Mouse (Mus musculus): ENCODE measurements around the gene Trio. TPM values are rescaled to one million over a fixed set of nuclear protein-coding genes. Genes with fewer than 3 reads are reported as not detected.

Trio gene
- polyA plus RNA-seq, 1 experiment from 2014 or later = 38.1 TPM

GRCm38 (mm10) chr15:27783541-27784125, 242.0 kb downstream of the Trio start:
- Histone ChIP-seq H3K9ac (ENCODE audit: low read length) (peak overlapping the region; percentile 29), H3K4me3 (ENCODE audit: low read depth, low read length) (no peak overlapping the region), H3K27me3 (replicated peaks; ENCODE audit: control insufficient read depth, insufficient read depth, low read length) (no peaks in the 10 kb centered on the region), H3K27ac (ENCODE audit: low read depth, low read length) (peak overlapping the region; percentile 84), H3K4me1 (ENCODE audit: control insufficient read depth, insufficient read depth, low read length) (peaks cover 73% of the 10 kb centered on the region), H3K9me3 (replicated peaks; ENCODE audit: control insufficient read depth, low read length) (no peaks in the 10 kb centered on the region), H3K36me3 (ENCODE audit: control insufficient read depth, insufficient read depth, low read length) (no peaks in the 10 kb centered on the region), H3K4me2 (ENCODE audit: low read length) (0 out of 2 replicates have a peak overlapping the region, but pooled peaks have one; percentile 2)
- 11% methylated on average over 12 of the region's 12 CpGs for WGBS
- DNase-seq (ENCODE audit: low spot score) = peak; percentile 80
- peak; percentile 43 for ATAC-seq

- no peak overlapping the region for H3K4me3 ChIP-seq (ENCODE audit: low read depth, low read length)
- DNase-seq (ENCODE audit: low spot score) (no peak), ATAC-seq (no peak)
- H3K27me3 ChIP-seq (replicated peaks; ENCODE audit: control insufficient read depth, insufficient read depth, low read length) = no peaks in the 10 kb centered on the region
- WGBS = 9% methylated on average over 8 of the region's 8 CpGs
- H3K9ac ChIP-seq (ENCODE audit: low read length) = peak overlapping the region; percentile 29
- no peaks in the 10 kb centered on the region for H3K36me3 ChIP-seq (ENCODE audit: control insufficient read depth, insufficient read depth, low read length)
- peaks cover 73% of the 10 kb centered on the region for H3K4me1 ChIP-seq (ENCODE audit: control insufficient read depth, insufficient read depth, low read length)
- peak overlapping the region; percentile 2; the same call in 1 of the 2 replicates for H3K4me2 ChIP-seq (ENCODE audit: low read length)
- H3K9me3 ChIP-seq (replicated peaks; ENCODE audit: control insufficient read depth, low read length) = no peaks in the 10 kb centered on the region
- H3K27ac ChIP-seq (ENCODE audit: low read depth, low read length) = peak overlapping the region; percentile 84
Observed at GRCm38 (mm10) chr15:27783092-27783491, 242.6 kb downstream of the Trio start.

- no peak overlapping the region for H3K4me3 ChIP-seq (ENCODE audit: low read depth, low read length)
- no peaks in the 10 kb centered on the region for H3K9me3 ChIP-seq (replicated peaks; ENCODE audit: control insufficient read depth, low read length)
- H3K36me3 ChIP-seq (ENCODE audit: control insufficient read depth, insufficient read depth, low read length) = no peaks in the 10 kb centered on the region
- DNase-seq (ENCODE audit: low spot score) (peak; percentile 68), ATAC-seq (peak; percentile 47)
- H3K27ac ChIP-seq (ENCODE audit: low read depth, low read length) = peak overlapping the region; percentile 84
- H3K4me1 ChIP-seq (ENCODE audit: control insufficient read depth, insufficient read depth, low read length) = peaks cover 73% of the 10 kb centered on the region
- H3K27me3 ChIP-seq (replicated peaks; ENCODE audit: control insufficient read depth, insufficient read depth, low read length) = no peaks in the 10 kb centered on the region
- WGBS = 22% methylated on average over 15 of the region's 15 CpGs
- peak overlapping the region; percentile 29; the same call in 1 of the 2 replicates for H3K9ac ChIP-seq (ENCODE audit: low read length)
- H3K4me2 ChIP-seq (ENCODE audit: low read length) = 0 out of 2 replicates have a peak overlapping the region, but pooled peaks have one; percentile 4
Observed at GRCm38 (mm10) chr15:27782383-27783036, 243.1 kb downstream of the Trio start.

GRCm38 (mm10) chr15:27779827-27780226, 245.8 kb downstream of the Trio start:
- peak overlapping the region; percentile 74 for H3K27ac ChIP-seq (ENCODE audit: low read depth, low read length)
- 14% methylated on average over 10 of the region's 10 CpGs for WGBS
- H3K27me3 ChIP-seq (replicated peaks; ENCODE audit: control insufficient read depth, insufficient read depth, low read length) = no peaks in the 10 kb centered on the region
- 0 out of 2 replicates have a peak overlapping the region, but pooled peaks have one; percentile 35 for H3K9ac ChIP-seq (ENCODE audit: low read length)
- no peaks in the 10 kb centered on the region for H3K36me3 ChIP-seq (ENCODE audit: control insufficient read depth, insufficient read depth, low read length)
- no peaks in the 10 kb centered on the region for H3K9me3 ChIP-seq (replicated peaks; ENCODE audit: control insufficient read depth, low read length)
- H3K4me2 ChIP-seq (ENCODE audit: low read length) = no peak overlapping the region
- DNase-seq (ENCODE audit: low spot score) (no peak), ATAC-seq (peak; percentile 9; the same call in 1 of the 2 replicates)
- no peak overlapping the region for H3K4me3 ChIP-seq (ENCODE audit: low read depth, low read length)
- peaks cover 62% of the 10 kb centered on the region for H3K4me1 ChIP-seq (ENCODE audit: control insufficient read depth, insufficient read depth, low read length)

GRCm38 (mm10) chr15:27779398-27779797, 246.2 kb downstream of the Trio start:
- Histone ChIP-seq H3K36me3 (ENCODE audit: control insufficient read depth, insufficient read depth, low read length) (no peaks in the 10 kb centered on the region), H3K4me3 (ENCODE audit: low read depth, low read length) (no peak overlapping the region), H3K27me3 (replicated peaks; ENCODE audit: control insufficient read depth, insufficient read depth, low read length) (no peaks in the 10 kb centered on the region), H3K27ac (ENCODE audit: low read depth, low read length) (peak overlapping the region; percentile 74; the same call in 1 of the 2 replicates), H3K4me2 (ENCODE audit: low read length) (no peak overlapping the region), H3K4me1 (ENCODE audit: control insufficient read depth, insufficient read depth, low read length) (peaks cover 58% of the 10 kb centered on the region), H3K9me3 (replicated peaks; ENCODE audit: control insufficient read depth, low read length) (no peaks in the 10 kb centered on the region), H3K9ac (ENCODE audit: low read length) (0 out of 2 replicates have a peak overlapping the region, but pooled peaks have one; percentile 35)
- 51% methylated on average over 11 of the region's 11 CpGs for WGBS
- DNase-seq (ENCODE audit: low spot score) (no peak), ATAC-seq (no peak)

GRCm38 (mm10) chr15:27778256-27778655, 247.4 kb downstream of the Trio start:
- peak; percentile 83 for DNase-seq (ENCODE audit: low spot score)
- H3K4me3 ChIP-seq (ENCODE audit: low read depth, low read length) = no peak overlapping the region
- H3K4me1 ChIP-seq (ENCODE audit: control insufficient read depth, insufficient read depth, low read length) = peaks cover 47% of the 10 kb centered on the region
- H3K36me3 ChIP-seq (ENCODE audit: control insufficient read depth, insufficient read depth, low read length) = peaks cover 9% of the 10 kb centered on the region
- ATAC-seq = peak; percentile 51
- peak overlapping the region; percentile 44; the same call in 1 of the 2 replicates for H3K27ac ChIP-seq (ENCODE audit: low read depth, low read length)
- WGBS = 13% methylated on average over 3 of the region's 3 CpGs
- H3K27me3 ChIP-seq (replicated peaks; ENCODE audit: control insufficient read depth, insufficient read depth, low read length) = no peaks in the 10 kb centered on the region
- no peak overlapping the region for H3K4me2 ChIP-seq (ENCODE audit: low read length)
- H3K9ac ChIP-seq (ENCODE audit: low read length) = no peak overlapping the region
- H3K9me3 ChIP-seq (replicated peaks; ENCODE audit: control insufficient read depth, low read length) = no peaks in the 10 kb centered on the region

GRCm38 (mm10) chr15:27777455-27778190, 248.0 kb downstream of the Trio start:
- H3K9ac ChIP-seq (ENCODE audit: low read length) = peak overlapping the region; percentile 21
- peaks cover 40% of the 10 kb centered on the region for H3K4me1 ChIP-seq (ENCODE audit: control insufficient read depth, insufficient read depth, low read length)
- H3K27ac ChIP-seq (ENCODE audit: low read depth, low read length) = peak overlapping the region; percentile 44; the same call in 1 of the 2 replicates

GRCm38 (mm10) chr15:27774481-27774880, 251.2 kb downstream of the Trio start:
- no peak overlapping the region for H3K4me2 ChIP-seq (ENCODE audit: low read length)
- H3K27me3 ChIP-seq (replicated peaks; ENCODE audit: control insufficient read depth, insufficient read depth, low read length) = no peaks in the 10 kb centered on the region
- H3K4me1 ChIP-seq (ENCODE audit: control insufficient read depth, insufficient read depth, low read length) = peaks cover 39% of the 10 kb centered on the region
- H3K9me3 ChIP-seq (replicated peaks; ENCODE audit: control insufficient read depth, low read length) = no peaks in the 10 kb centered on the region
- DNase-seq (ENCODE audit: low spot score) = no peak
- no peak overlapping the region for H3K4me3 ChIP-seq (ENCODE audit: low read depth, low read length)
- WGBS = 87% methylated on average over 7 of the region's 7 CpGs
- peaks cover 35% of the 10 kb centered on the region for H3K36me3 ChIP-seq (ENCODE audit: control insufficient read depth, insufficient read depth, low read length)
- no peak overlapping the region for H3K9ac ChIP-seq (ENCODE audit: low read length)
- no peak overlapping the region for H3K27ac ChIP-seq (ENCODE audit: low read depth, low read length)
- ATAC-seq = no peak

More at GRCm38 (mm10) chr15:27777455-27778190, 248.0 kb downstream of the Trio start:
- H3K4me2 ChIP-seq (ENCODE audit: low read length) = no peak overlapping the region
- no peaks in the 10 kb centered on the region for H3K27me3 ChIP-seq (replicated peaks; ENCODE audit: control insufficient read depth, insufficient read depth, low read length)
- 23% methylated on average over 11 of the region's 11 CpGs for whole genome bisulfite sequencing
- H3K9me3 ChIP-seq (replicated peaks; ENCODE audit: control insufficient read depth, low read length) = no peaks in the 10 kb centered on the region
- ATAC-seq (peak; percentile 29; the same call in 1 of the 2 replicates), DNase-seq (ENCODE audit: low spot score) (no peak)
- no peak overlapping the region for H3K4me3 ChIP-seq (ENCODE audit: low read depth, low read length)
- H3K36me3 ChIP-seq (ENCODE audit: control insufficient read depth, insufficient read depth, low read length) = peaks cover 14% of the 10 kb centered on the region

Data from forebrain, embryonic 14.5 days (tissue).